Mouse (Mus musculus): Measurements from ENCODE around the gene 2210016L21Rik.
A peak's percentile ranks its signal among the peaks of the same experiment; 100 is the strongest.
"Not testable (repeated sequence)": the region's sequence is repeated elsewhere in the genome, so short reads cannot be mapped to it uniquely, and the experiment has no call there.

2210016L21Rik gene

GRCm38 (mm10) chr5:114942074-114942765 lies at the start of gene 2210016L21Rik:
Gene 2210016L21Rik (plus strand): TSS chr5:114942158.
- DNase-seq (ENCODE audit: low read depth), result peak; percentile 90

DNA sequence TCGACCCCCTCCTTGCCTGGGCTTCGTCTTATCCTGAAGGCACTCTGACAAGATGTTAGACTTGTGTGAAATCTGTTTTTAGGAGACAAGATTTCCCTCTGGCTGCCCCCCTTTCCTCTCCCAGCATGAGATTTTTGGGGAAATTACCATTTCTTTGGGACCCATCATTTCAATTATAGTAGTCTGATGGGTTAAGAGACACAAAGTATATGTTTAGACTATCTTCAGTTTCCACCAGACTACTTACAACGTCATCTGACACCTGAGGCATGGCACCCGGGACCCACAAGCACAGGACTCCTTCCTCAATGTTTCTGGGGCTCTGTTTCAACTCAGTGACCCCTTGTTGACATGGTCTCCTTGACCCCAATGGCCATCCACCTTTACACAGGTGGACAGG lies 46.4 kb upstream of the 2210016L21Rik start:
- DNase-seq (ENCODE audit: low read depth), result no peak

DNA sequence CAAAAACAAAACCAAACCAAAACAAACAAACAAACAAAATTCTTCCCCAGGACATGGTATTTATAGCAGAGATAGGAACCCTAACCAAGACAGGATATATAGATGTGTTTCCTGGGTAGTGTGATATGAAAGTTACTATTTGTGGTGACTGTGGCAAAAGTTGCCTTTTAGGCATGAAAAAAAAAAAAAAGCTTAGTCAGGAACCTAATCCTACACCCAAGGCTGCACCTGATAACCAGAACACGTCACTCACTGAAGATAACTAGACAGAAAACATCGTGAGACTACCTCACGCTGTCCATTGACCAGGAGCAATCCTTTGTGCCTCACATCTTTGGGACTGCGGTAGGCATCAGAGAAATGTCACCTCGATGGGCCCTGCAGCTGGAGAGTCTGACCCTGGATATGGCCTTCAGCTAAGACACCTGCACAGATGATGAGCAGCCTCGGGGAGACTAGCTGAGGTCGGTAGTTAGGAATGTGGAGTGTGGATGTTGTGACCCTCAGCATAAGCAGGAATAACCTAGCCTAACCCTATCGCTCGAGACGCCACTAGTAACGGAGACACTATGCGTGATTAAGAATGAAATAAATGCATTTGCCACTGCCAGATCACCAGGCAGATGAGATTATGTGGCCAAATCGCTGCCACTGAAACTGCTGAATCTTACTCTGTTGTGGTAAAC lies 45.1 kb upstream of the 2210016L21Rik start, which contains the start of gene Oasl2:
Gene Oasl2 (plus strand): TSS at position 249 of the 686 bp plus-strand sequence.
- DNase-seq (ENCODE audit: low read depth), result peak; percentile 51

DNA sequence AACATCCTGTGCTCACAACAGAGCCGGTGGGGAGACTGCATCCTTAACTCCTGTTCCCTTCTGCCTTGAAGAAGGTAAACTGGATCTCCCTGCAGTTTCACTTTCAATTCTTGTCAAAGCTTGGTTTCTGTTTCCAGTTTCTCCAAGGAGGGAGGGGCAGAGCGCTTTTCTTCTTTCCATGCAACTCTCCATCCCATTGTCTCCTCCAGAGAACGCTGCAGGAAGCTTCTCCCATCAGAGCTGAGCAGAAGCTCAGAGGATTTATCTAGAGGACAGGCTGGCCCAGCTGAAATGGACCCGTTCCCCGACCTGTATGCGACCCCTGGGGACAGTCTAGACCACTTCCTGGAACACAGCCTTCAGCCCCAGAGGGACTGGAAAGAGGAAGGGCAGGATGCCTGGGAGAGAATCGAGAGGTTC lies 44.6 kb upstream of the 2210016L21Rik start:
- peak; percentile 47 for DNase-seq (ENCODE audit: low read depth)

DNA sequence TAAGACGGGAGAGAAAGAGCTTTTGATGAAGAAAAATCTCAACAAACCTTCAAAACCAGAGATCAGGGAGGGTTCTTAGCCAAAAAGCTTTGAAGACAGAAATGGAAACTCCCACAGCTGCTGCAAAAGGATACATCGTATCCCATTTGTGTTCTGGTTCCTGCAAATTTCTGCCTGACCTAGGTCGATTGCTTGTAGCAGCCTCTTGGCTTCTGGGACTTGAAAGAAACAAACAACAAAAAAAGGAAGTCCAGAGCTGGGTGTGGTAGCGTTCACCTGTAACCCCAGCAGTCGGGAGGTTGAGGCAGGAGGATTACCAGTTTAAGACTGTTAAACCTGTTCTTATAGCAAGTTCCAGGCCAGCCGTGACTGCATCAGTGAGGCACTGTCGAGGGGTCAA lies 43.1 kb upstream of the 2210016L21Rik start:
- DNase-seq (ENCODE audit: low read depth), result no peak

GRCm38 (mm10) chr5:114902413-114902812 lies 39.5 kb upstream of the 2210016L21Rik start:
- peak; percentile 70 for DNase-seq (ENCODE audit: low read depth)

- DNase-seq (ENCODE audit: low read depth), result no peak
Measured at GRCm38 (mm10) chr5:114908598-114909305, 33.2 kb upstream of the 2210016L21Rik start.

- DNase-seq (ENCODE audit: low read depth), result peak; percentile 74
Measured at GRCm38 (mm10) chr5:114913686-114914085, 28.3 kb upstream of the 2210016L21Rik start.

DNA sequence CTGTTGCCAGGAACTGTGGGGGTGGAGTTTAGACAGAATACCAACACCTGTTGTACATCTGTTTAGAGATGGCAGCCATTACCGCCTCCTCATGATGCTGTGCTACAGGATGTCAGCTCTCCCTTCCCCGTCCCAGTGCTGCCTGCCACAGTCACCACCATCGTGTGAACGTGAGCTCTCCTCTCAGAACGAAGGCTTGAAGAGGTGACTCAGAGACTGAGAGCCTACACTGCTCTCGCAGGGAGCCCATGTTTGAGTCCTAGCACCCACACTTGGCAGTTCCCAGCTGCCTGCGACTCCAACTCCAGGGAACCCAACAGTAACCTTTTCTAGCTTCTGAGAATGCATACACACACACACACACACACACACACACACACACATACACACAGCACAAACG lies 27.1 kb upstream of the 2210016L21Rik start:
- no peak for DNase-seq (ENCODE audit: low read depth)

DNA sequence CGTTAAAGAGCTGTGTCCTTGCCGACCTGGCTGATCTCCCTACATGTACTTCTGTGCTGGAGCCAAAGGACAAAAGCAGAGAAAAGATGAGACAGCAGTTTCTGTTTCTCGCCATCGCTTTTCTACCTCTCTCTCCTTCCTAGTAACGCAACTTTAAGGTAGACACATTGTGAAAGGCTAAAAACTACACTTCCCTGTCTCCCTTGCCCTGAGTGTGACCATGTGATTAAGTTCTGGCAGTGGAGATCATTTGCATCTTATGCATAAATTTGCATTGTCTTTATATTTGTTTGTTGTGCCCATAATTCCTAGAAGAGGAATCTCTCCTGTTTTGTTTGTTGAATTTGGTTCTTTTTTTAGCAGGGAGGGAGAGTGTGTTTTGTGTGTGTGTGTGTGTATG lies 26.1 kb upstream of the 2210016L21Rik start:
- DNase-seq (ENCODE audit: low read depth), result no peak

DNA sequence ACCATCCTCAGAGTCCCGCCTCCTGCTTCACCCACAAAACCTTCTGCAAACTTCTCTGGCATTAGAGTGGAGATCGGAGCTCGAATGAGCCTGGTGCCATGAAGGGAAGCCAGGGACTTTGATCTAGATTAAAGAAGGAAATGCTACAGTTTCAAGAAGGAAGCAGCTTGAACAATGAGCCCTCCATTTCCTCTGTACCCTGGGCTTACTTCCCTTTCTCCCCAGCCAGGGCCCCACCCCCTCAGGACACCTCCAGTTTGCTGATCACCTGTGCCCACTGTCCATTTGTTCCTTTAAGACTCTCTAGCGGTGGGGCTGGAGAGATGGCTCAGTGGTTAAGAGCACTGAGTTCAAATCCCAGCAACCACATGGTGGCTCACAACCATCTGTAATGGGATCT lies 25.2 kb upstream of the 2210016L21Rik start:
- no peak for DNase-seq (ENCODE audit: low read depth)

- DNase-seq (ENCODE audit: low read depth), result not testable (repeated sequence)
Measured at GRCm38 (mm10) chr5:114917357-114917756, 24.6 kb upstream of the 2210016L21Rik start.

GRCm38 (mm10) chr5:114921551-114922365 lies 20.2 kb upstream of the 2210016L21Rik start:
- DNase-seq (ENCODE audit: low read depth), result peak; percentile 93

- no peak for DNase-seq (ENCODE audit: low read depth)
Measured at GRCm38 (mm10) chr5:114922366-114922731, 19.6 kb upstream of the 2210016L21Rik start.

DNA sequence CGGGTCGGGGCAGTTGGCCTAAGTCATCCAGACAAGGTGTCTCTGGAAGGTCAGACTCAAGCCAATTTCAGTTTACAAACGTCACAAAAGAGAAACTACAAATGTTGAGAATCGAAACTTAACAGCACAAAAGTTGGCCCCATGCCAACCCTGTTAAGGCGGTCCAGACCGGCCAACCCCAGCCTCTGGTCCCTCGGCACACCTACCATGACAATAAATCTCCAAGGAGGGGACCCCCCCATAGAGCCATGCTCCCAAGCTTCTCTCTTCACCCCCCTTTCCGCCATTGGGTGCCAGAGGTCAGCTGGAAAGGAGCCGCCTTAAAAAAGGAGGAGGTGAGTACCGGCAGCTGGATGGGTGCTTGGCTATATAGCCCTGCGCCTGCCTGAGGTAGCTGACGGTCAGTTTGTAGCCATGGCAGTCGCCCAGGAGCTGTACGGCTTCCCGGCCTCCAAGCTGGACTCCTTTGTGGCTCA lies 18.9 kb upstream of the 2210016L21Rik start, which contains the start of gene Oasl1:
Gene Oasl1 (plus strand): TSS at position 243 of the 476 bp plus-strand sequence.
- peak; percentile 79 for DNase-seq (ENCODE audit: low read depth)

- DNase-seq (ENCODE audit: low read depth), result no peak
Measured at GRCm38 (mm10) chr5:114926153-114926684, 15.7 kb upstream of the 2210016L21Rik start.

GRCm38 (mm10) chr5:114926753-114927152 lies 15.2 kb upstream of the 2210016L21Rik start:
- DNase-seq (ENCODE audit: low read depth), result no peak

GRCm38 (mm10) chr5:114931626-114932025 lies 10.3 kb upstream of the 2210016L21Rik start:
- DNase-seq (ENCODE audit: low read depth), result no peak

GRCm38 (mm10) chr5:114933206-114933605 lies 8.8 kb upstream of the 2210016L21Rik start:
- no peak for DNase-seq (ENCODE audit: low read depth)

DNA sequence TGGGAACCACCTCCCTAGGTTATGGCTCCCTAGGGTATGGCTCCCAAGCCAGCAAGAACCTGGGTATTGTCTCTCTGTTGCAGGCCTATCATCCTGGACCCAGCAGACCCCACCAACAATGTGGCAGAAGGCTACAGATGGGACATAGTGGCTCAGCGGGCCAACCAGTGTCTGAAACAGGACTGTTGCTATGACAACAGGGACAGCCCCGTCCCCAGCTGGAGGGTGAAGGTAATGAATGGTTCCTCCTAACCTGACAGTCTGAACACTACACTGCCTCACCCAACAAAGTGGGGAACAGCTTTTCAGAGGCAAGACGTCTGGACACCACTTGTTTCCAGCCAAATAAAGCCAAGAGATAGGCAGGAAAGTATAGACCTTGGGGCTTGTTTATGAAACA lies 6.1 kb upstream of the 2210016L21Rik start:
- DNase-seq (ENCODE audit: low read depth), result no peak

DNA sequence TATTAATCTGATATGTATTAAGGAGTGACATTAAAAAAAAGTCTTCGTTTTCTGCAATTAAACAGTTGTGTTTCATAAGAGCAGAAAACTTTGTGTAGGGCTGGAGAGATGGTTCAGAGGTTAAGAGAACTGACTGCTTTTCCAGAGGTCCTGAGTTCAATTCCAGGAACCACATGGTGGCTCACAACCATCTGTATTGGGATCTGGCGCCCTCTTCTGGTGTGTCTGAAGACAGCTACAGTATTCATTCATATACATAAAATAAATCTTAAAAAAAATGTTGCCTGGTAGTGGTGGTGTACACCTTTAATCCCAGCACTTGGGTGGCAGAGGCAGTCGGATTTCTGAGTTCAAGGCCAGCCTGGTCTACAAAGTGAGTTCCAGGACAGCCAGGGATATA lies 820 bp upstream of the 2210016L21Rik start:
- DNase-seq (ENCODE audit: low read depth), result peak; percentile 33

All from 416B (cell line).